Mouse (Mus musculus) forebrain, postnatal 0 days (tissue): ENCODE measurements around the gene B230104I21Rik. TPM values are rescaled to one million over a fixed set of nuclear protein-coding genes. Genes with fewer than 3 reads are reported as not detected.

Experiments used
- ATAC-seq: fragments of 200-750 bp; cut with Nextera tagmentation; 2 replicates; pipeline ENCODE4 v1.8.0; 2017; ENCODE audit warnings: mild to moderate bottlenecking, moderate library complexity
- DNase-seq: peaks from one replicate; pipeline ENCODE4 v3.0.0-alpha.2; 2015
- H3K27ac ChIP-seq: fragments of 300-500 bp; sonication (generic); 2 replicates; pipeline ENCODE4 v1.5.1; 2014; ENCODE audit warnings: low read depth, mild to moderate bottlenecking, antibody characterized with exemption, low read length, moderate library complexity, mixed read lengths
- H3K27me3 ChIP-seq: fragments of 300-500 bp; sonication (generic); 2 replicates; pipeline ENCODE4 v1.6.1; 2014; ENCODE audit warnings: mild to moderate bottlenecking, low read length, mixed read lengths; ENCODE audit not compliant: insufficient read depth
- H3K36me3 ChIP-seq: fragments of 300-500 bp; sonication (generic); 2 replicates; pipeline ENCODE4 v1.6.1; 2014; ENCODE audit warnings: mild to moderate bottlenecking, moderate library complexity; ENCODE audit not compliant: insufficient read depth
- H3K4me1 ChIP-seq: fragments of 300-500 bp; sonication (generic); 2 replicates; pipeline ENCODE4 v1.6.1; 2014; ENCODE audit warnings: antibody characterized with exemption; ENCODE audit not compliant: insufficient read depth
- H3K4me2 ChIP-seq: fragments of 300-500 bp; sonication (generic); 2 replicates; pipeline ENCODE4 v1.6.1; 2014; ENCODE audit warnings: low read depth, mild to moderate bottlenecking, moderate library complexity
- H3K4me3 ChIP-seq: fragments of 300-500 bp; sonication (generic); 2 replicates; pipeline ENCODE4 v1.5.1; 2014; ENCODE audit warnings: low read depth, low read length, mixed read lengths
- H3K9ac ChIP-seq: fragments of 300-500 bp; sonication (generic); 2 replicates; pipeline ENCODE4 v1.6.1; 2014; ENCODE audit warnings: mild to moderate bottlenecking
- H3K9me3 ChIP-seq: fragments of 300-500 bp; sonication (generic); 2 replicates; pipeline ENCODE4 v1.6.1; 2016; ENCODE audit warnings: low read length
- CTCF ChIP-seq: sonication (generic); IDR thresholded peaks from 2 replicates; pipeline ENCODE4 v1.5.1; 2016; ENCODE audit warnings: antibody characterized with exemption, control low read depth, low read depth
- WGBS: fragments of 180-500 bp; shearing (Covaris S2); extraction: QIAGEN DNeasy Blood & Tissue Kit; methylation state at CpG from one replicate; pipeline ENCODE4 v1.1.7; 2014; 5-methylcytosine and 5-hydroxymethylcytosine counted together
- polyA plus RNA-seq: library from polyadenylated mRNA; unstranded; fragments of >200 nt; fragmentation: Nextera tagmentation; extraction: Ambion mirVana; gene quantifications from 2 replicates; pipeline ENCODE4 v1.2.1, GENCODE M21; 2015
- total RNA-seq: library from RNA; depleted of rRNA; stranded (reverse); fragments of >200 nt; gene quantifications from 2 replicates; pipeline ENCODE4 v1.2.3, GENCODE M21; 2014

Gene B230104I21Rik
- total and polyA plus RNA-seq, 2 experiments from 2014 or later = 0.90 TPM; not detected in 1

DNA sequence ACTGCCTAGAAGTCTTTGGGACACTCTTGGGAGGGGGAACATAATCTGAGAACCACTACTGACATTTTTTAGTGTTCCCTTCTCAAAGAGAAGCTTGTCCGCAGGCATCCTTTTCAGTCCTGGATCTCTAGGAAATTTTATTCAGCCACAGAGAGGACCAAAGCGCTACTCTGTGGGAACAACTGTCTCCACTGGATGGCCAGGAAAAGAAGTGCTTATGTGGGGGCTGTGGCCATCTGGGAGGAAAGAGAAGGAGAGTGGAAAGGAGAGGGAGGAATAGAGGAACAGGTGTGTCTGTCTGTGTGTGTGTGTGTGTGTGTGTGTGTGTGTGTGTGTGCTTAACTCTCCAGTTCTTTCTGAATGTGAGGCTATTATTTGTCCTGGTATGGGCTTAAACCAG, 28.8 kb downstream of the B230104I21Rik start:
- Histone ChIP-seq H3K4me1 (no peaks in the 10 kb centered on the region), H3K36me3 (no peaks in the 10 kb centered on the region), H3K4me2 (no peak overlapping the region), H3K27me3 (no peaks in the 10 kb centered on the region), H3K27ac (no peak overlapping the region), H3K4me3 (no peak overlapping the region), H3K9ac (no peak overlapping the region), H3K9me3 (no peaks in the 10 kb centered on the region)
- 87% methylated on average over 2 of the region's 2 CpGs for WGBS
- no peak for TF ChIP-seq CTCF
- ATAC-seq (no peak), DNase-seq (no peak)

- Histone ChIP-seq H3K4me1 (no peaks in the 10 kb centered on the region), H3K27ac (no peak overlapping the region; the same call in 1 of the 2 replicates), H3K27me3 (no peaks in the 10 kb centered on the region), H3K4me2 (no peak overlapping the region), H3K9me3 (no peaks in the 10 kb centered on the region), H3K4me3 (no peak overlapping the region), H3K36me3 (no peaks in the 10 kb centered on the region), H3K9ac (no peak overlapping the region)
- DNase-seq (no peak), ATAC-seq (no peak)
- WGBS = 87% methylated on average over 6 of the region's 6 CpGs
- no peak for TF ChIP-seq CTCF
Measured at GRCm38 (mm10) chr4:154366836-154367235, 30.9 kb downstream of the B230104I21Rik start.

GRCm38 (mm10) chr4:154369089-154369488, 33.2 kb downstream of the B230104I21Rik start:
- WGBS = 88% methylated on average over 5 of the region's 5 CpGs
- DNase-seq (no peak), ATAC-seq (no peak)
- no peaks in the 10 kb centered on the region for H3K27me3 ChIP-seq
- H3K9me3 ChIP-seq = no peaks in the 10 kb centered on the region
- TF ChIP-seq CTCF = no peak
- no peak overlapping the region for H3K9ac ChIP-seq
- H3K27ac ChIP-seq = no peak overlapping the region
- H3K4me2 ChIP-seq = no peak overlapping the region
- no peaks in the 10 kb centered on the region for H3K4me1 ChIP-seq
- H3K36me3 ChIP-seq = no peaks in the 10 kb centered on the region
- H3K4me3 ChIP-seq = no peak overlapping the region

DNA sequence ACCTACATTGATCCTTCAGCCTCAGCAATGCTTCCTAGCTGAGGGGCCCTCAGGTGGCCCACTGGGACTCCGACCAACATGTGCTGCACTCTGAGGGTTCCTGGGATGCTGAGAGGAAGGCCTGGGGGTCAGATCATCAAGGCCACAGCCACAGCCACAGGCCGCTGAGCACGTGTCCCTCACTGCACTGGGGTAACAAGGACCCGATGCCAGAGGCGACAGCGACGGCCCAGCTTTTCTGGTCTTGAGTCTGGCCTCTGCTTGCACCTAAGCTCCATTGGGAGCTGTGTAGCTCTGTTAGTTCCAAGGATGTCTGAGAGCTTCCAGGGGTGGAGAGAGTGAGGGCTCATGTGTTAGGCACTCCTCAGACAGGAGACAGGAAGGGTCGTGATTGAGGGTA, 34.9 kb downstream of the B230104I21Rik start:
- no peak overlapping the region for H3K4me2 ChIP-seq
- H3K27me3 ChIP-seq = no peaks in the 10 kb centered on the region
- no peak for DNase-seq
- H3K27ac ChIP-seq = no peak overlapping the region
- no peak overlapping the region for H3K4me3 ChIP-seq
- no peaks in the 10 kb centered on the region for H3K9me3 ChIP-seq
- 79% methylated on average over 8 of the region's 8 CpGs for WGBS
- H3K36me3 ChIP-seq = no peaks in the 10 kb centered on the region
- H3K9ac ChIP-seq = no peak overlapping the region
- no peak for TF ChIP-seq CTCF
- no peak for ATAC-seq
- H3K4me1 ChIP-seq = no peaks in the 10 kb centered on the region

GRCm38 (mm10) chr4:154371542-154372247, 35.8 kb downstream of the B230104I21Rik start:
- no peak overlapping the region for H3K4me2 ChIP-seq
- DNase-seq = no peak
- 77% methylated on average over 13 of the region's 13 CpGs for WGBS

DNA sequence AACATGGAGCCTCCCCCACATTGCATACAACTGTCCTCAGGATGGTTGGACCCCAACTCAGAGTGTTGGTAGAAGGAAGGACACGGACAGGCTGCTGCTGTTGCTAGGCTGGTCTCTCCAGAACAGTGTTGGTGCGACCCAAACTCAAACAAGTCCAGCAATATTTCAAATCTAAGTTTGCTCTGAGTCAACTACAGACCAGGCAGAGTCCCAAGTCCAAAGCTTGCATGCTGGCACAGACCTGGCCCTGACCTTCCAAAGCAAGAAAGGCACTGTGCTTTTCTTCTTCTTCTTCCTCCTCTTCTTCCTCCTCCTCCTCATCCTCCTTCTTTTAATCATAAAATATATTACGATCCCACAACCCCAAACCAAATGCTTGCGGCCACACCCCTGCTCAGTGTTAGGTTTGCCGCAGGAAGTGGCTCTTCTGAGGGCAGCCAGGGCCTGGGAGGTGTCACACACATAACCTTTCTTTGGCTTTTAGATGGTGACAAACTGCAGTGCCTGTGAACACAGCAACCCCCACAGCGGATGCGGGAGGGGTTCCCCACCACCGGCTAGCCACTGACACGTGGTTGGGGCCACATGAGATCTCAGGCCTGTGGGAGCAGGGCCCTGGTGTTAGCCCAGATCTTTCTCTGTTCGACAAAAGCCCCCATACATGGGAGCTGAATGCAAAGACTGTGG, 40.2 kb downstream of the B230104I21Rik start:
- Histone ChIP-seq H3K9ac (no peak overlapping the region), H3K36me3 (no peaks in the 10 kb centered on the region), H3K4me1 (no peaks in the 10 kb centered on the region), H3K27ac (no peak overlapping the region), H3K27me3 (no peaks in the 10 kb centered on the region), H3K4me3 (no peak overlapping the region), H3K4me2 (no peak overlapping the region), H3K9me3 (no peaks in the 10 kb centered on the region)
- TF ChIP-seq CTCF = no peak
- no peak for DNase-seq
- WGBS = 93% methylated on average over 10 of the region's 10 CpGs
- ATAC-seq = no peak

More at GRCm38 (mm10) chr4:154371542-154372247, 35.8 kb downstream of the B230104I21Rik start:
- no peak for ATAC-seq
- TF ChIP-seq CTCF = no peak
- Histone ChIP-seq H3K4me3 (no peak overlapping the region), H3K4me1 (no peaks in the 10 kb centered on the region), H3K27me3 (no peaks in the 10 kb centered on the region), H3K36me3 (no peaks in the 10 kb centered on the region), H3K9me3 (no peaks in the 10 kb centered on the region), H3K9ac (no peak overlapping the region), H3K27ac (no peak overlapping the region)

GRCm38 (mm10) chr4:154378876-154379275, 42.9 kb downstream of the B230104I21Rik start:
- no peak for DNase-seq
- Histone ChIP-seq H3K4me3 (no peak overlapping the region), H3K9ac (no peak overlapping the region), H3K9me3 (no peaks in the 10 kb centered on the region), H3K27ac (no peak overlapping the region), H3K36me3 (no peaks in the 10 kb centered on the region), H3K4me1 (no peaks in the 10 kb centered on the region), H3K27me3 (no peaks in the 10 kb centered on the region), H3K4me2 (no peak overlapping the region)
- no peak for TF ChIP-seq CTCF
- WGBS = 98% methylated on average over 2 of the region's 2 CpGs
- ATAC-seq = no peak
